Mouse (Mus musculus) cerebellum, adult 2 months (tissue): Measurements from ENCODE around the gene Fbxl19. TPM values are rescaled to one million over a fixed set of nuclear protein-coding genes. Genes with fewer than 3 reads are reported as not detected.

Experiments used
- DNase-seq, 2 experiments: peaks; one replicate each; pipeline ENCODE4 v3.0.0; 2021
- H3K27ac ChIP-seq: fragments of 200-500 bp; 2 replicates; pipeline ENCODE4 v1.5.1; 2012; ENCODE audit warnings: low read length, control low read depth, inconsistent platforms; ENCODE audit not compliant: insufficient read depth
- H3K27me3 ChIP-seq: fragments of 200-500 bp; 2 replicates; pipeline ENCODE4 v1.6.1; 2012; ENCODE audit warnings: inconsistent platforms, mild to moderate bottlenecking, low read length, moderate library complexity; ENCODE audit not compliant: control insufficient read depth, insufficient read depth
- H3K4me1 ChIP-seq: fragments of 200-500 bp; 2 replicates; pipeline ENCODE4 v1.6.1; 2011; ENCODE audit warnings: low read length; ENCODE audit not compliant: control insufficient read depth, insufficient read depth
- H3K4me3 ChIP-seq: fragments of 200-500 bp; replicated peaks from 2 replicates; pipeline ENCODE3; 2011; ENCODE audit warnings: mild to moderate bottlenecking, low read depth, low read length, control low read depth; ENCODE audit not compliant: insufficient read depth
- CTCF ChIP-seq: fragments of 200-500 bp; IDR thresholded peaks from 2 replicates; pipeline ENCODE4 v1.5.1; 2011; ENCODE audit warnings: low read depth, mild to moderate bottlenecking, control low read depth, low read length, moderate library complexity, borderline replicate concordance; ENCODE audit not compliant: insufficient read depth
- POLR2A ChIP-seq: fragments of 200-500 bp; IDR thresholded peaks from 2 replicates; pipeline ENCODE4 v1.6.1; 2011; ENCODE audit warnings: low read length, control low read depth, borderline replicate concordance; ENCODE audit not compliant: insufficient read depth
- WGBS: fragments of 180-500 bp; shearing (Covaris S2); methylation state at CpG from one replicate; pipeline ENCODE4 v1.1.7; 2018; 5-methylcytosine and 5-hydroxymethylcytosine counted together
- polyA plus RNA-seq: library from polyadenylated mRNA; depleted of rRNA; stranded (reverse); fragments of >200 nt; gene quantifications from 2 replicates; pipeline ENCODE4 v1.2.3, GENCODE M21; 2012; rRNA removed

The Fbxl19 gene
- polyA plus RNA-seq, 1 experiment, result 37.8 TPM

DNA sequence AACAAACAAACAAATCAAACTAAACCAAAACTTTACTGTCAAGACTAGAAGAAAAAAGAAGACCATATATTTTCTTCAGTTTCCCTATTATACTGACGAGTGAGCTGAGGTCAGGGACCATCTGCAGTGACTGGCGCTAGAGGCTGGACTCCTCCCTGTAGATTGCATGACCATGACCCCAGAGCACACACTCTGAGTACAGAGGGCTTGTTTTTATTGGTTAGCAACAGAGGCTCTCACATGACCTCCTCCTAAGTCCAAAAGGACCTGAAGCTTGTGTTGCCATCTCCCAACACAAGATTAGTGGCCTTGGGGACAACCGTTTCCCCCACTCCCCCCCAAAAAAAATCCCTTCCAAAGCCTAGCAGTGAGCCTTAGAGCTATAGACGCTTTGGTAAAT is 69.5 kb downstream of the Fbxl19 start:
- Histone ChIP-seq H3K27me3 (no peaks in the 10 kb centered on the region), H3K27ac (peak overlapping the region; percentile 90), H3K4me1 (peaks cover 52% of the 10 kb centered on the region), H3K4me3 (no peak overlapping the region)
- no peak for TF ChIP-seq POLR2A
- TF ChIP-seq CTCF, result no peak
- DNase-seq, result no peak
- 12% methylated on average over 4 of the region's 4 CpGs for WGBS

DNA sequence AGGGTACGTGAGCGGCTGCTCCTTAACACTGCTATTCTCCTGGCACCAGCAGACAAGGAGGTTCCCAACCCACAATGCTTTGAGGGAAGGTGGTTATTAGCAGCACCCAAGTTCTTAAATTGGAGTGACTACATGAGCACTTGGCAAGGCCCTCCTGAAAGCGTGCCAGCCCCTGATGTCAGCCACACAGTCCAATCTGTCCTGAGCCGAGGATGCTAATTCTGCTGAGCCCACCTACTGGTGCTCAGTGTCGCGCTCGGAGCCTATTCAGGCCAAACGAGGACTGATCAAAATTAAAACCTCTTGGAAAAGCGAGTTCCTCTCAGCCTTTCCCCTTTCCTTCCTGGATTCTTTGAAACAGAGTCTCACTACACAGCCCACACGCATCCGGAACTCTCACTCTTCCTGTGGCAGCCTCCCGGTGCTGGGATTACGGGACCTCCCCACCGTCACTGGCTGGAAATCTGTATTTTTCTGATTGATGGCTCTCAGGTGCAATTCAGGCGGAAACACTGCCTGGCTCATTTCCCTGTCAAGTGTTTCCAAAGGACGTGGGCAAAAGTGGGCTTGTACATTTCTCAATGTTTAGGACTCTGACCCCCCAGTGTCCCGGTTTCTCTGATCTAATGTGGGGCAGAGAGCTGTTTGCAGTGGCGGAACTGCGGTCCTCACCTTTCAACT is 70.0 kb downstream of the Fbxl19 start:
- TF ChIP-seq CTCF (no peak), POLR2A (peak; percentile 37; the same call in 1 of the 2 replicates)

DNA sequence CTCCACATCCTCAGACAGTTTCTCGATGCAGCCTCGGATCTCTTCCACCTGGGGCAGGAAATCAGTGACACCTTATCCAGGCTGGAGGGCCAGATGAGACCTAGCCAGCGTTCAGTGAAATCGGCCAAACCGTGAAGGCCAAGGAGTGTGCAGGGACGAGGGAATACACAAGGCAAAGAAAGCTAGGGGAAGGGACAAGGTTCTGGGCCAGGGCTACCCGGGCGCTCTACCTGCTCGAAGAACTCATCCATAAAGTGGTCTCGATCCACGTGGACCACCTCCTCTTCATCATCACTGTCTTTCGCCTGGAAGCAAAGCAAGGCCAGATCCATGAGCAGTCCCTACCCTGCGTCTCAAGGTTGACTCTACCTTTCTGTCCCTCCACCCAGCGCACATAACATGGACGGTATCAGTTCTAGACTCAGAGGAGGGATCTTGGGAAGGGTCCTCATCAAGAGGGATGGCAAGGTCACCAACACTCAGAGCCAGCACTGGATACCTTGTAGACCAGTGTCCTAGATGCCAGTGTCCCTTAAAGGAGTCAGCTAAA is 70.8 kb downstream of the Fbxl19 start:
- Histone ChIP-seq H3K27me3 (no peaks in the 10 kb centered on the region), H3K4me1 (peaks cover 58% of the 10 kb centered on the region), H3K4me3 (no peak overlapping the region), H3K27ac (peak overlapping the region; percentile 90)
- 60% methylated on average over 15 of the region's 15 CpGs for WGBS
- DNase-seq, result no peak
- TF ChIP-seq CTCF (no peak), POLR2A (no peak)

More for the DNA sequence above, 70.0 kb downstream of the Fbxl19 start:
- WGBS, result 12% methylated on average over 19 of the region's 19 CpGs
- H3K4me3 ChIP-seq, result peak overlapping the region; percentile 1
- no peaks in the 10 kb centered on the region for H3K27me3 ChIP-seq
- DNase-seq, result peak; percentile 98 to 99
- H3K4me1 ChIP-seq, result peaks cover 54% of the 10 kb centered on the region
- H3K27ac ChIP-seq, result peak overlapping the region; percentile 90

DNA sequence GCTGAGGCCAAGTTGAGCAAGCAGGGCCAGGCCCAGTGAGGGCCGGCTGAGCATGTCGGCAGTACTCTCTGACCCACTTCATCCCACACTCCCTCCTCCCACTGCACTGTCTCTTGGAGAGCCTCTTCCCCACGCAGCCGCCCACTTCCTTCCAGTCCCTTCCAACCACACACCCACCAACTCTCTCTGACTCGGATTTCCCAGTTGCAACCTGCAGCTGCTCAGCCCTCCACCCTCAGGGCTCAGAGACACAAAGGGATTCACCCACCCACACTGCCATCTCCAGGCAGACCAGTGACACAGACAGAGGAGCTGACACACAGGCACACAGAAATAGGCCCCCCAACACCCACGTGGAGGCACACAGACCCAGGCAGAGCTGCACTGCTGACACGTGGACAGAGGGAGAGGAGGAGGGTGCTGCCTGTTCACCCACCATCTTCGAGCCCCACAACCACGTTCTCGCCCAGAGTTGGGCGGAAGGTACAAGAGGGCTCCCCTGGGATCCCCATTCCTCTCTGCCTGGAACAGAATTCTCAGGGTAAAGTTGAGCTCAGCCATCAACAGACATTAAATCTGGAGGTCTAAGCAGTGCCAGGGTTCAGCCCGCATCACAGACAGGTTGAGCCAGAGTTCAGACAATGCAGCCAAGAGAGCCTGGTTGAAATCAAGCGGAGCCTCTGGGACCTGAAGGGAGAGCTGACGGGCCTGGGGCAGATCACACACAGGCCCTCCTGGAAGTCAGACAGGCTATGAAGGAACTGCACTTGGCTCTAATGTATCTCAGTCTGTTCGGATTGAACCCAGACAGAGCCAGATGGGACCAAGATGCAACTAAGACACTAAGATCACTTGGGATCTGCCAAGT is 71.8 kb downstream of the Fbxl19 start:
- Histone ChIP-seq H3K4me3 (peak overlapping the region; percentile 1), H3K4me1 (peaks cover 56% of the 10 kb centered on the region), H3K27ac (peak overlapping the region; percentile 90), H3K27me3 (no peaks in the 10 kb centered on the region)
- peak; percentile 68 to 71 for DNase-seq
- TF ChIP-seq POLR2A (no peak), CTCF (peak; percentile 64; the same call in 1 of the 2 replicates)
- WGBS, result 9% methylated on average over 15 of the region's 15 CpGs

DNA sequence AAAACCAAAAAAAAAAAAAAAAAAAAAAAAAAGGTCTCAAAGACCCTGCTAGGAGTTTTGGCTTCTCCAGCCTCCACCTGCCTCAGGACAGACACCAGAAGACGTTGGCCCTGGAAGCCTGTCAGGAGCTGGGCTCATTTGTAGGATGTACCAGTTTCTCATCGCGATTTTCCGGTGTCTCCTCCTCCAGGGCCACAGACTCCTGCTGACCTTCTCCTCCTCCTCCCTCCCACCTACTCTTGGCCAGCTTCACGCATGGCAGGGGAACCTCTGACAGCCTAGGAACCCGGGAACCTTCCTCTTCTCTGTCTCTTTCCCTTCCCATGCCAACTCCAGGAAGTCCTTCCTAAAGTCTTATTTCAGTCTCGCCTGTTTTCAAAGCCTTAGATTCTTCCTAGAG is 72.7 kb downstream of the Fbxl19 start:
- H3K4me1 ChIP-seq, result peaks cover 55% of the 10 kb centered on the region
- 16% methylated on average over 7 of the region's 7 CpGs for WGBS
- peak; percentile 55 to 62 for DNase-seq
- no peaks in the 10 kb centered on the region for H3K27me3 ChIP-seq
- no peak for TF ChIP-seq POLR2A
- TF ChIP-seq CTCF, result no peak
- no peak overlapping the region for H3K4me3 ChIP-seq
- peak overlapping the region; percentile 49 for H3K27ac ChIP-seq

DNA sequence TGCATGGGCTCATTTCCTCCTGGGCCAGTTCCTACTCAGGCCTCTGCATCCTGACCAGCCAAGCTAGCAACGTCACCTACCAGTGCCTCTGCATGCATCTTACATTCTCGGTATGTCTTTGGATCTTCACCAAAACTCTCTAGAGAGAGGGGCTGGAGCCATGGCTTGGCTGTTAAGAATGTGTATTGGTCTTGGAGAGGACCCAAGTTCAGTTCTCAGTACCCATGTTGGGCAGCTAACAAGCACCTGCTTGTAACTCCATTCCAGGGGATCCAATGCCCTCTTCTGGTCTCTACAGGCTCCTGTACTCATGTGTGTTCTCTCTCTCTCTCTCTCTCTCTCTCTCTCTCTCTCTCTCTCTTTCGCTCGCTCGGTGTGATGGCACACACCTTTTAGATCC is 73.4 kb downstream of the Fbxl19 start:
- H3K27ac ChIP-seq, result peak overlapping the region; percentile 49; the same call in 1 of the 2 replicates
- TF ChIP-seq CTCF (no peak), POLR2A (no peak)
- peak; percentile 29 to 35 for DNase-seq
- no peak overlapping the region for H3K4me3 ChIP-seq
- peaks cover 50% of the 10 kb centered on the region for H3K4me1 ChIP-seq
- 40% methylated on average over 5 of the region's 5 CpGs for WGBS
- no peaks in the 10 kb centered on the region for H3K27me3 ChIP-seq

Other genes with a start within 250 kb of the Fbxl19 start
- 32.2 and 36.2 TPM in 2 replicates for gene Srcap, start 232.6 kb upstream of the Fbxl19 start, polyA plus RNA-seq
- gene Gm42715, start 225.0 kb upstream of the Fbxl19 start, polyA plus RNA-seq, result 18.6 and 19.5 TPM in 2 replicates
- not detected in 2 replicates for gene Tmem265, start 183.2 kb upstream of the Fbxl19 start, polyA plus RNA-seq
- 159 and 161 TPM in 2 replicates for gene Phkg2, start 171.2 kb upstream of the Fbxl19 start, polyA plus RNA-seq
- gene Ccdc189, start 155.9 kb upstream of the Fbxl19 start, polyA plus RNA-seq, result 10.1 and 12.2 TPM in 2 replicates
- 53.7 and 56.2 TPM in 2 replicates for gene Rnf40, start 155.8 kb upstream of the Fbxl19 start, polyA plus RNA-seq
- gene Zfp629, start 128.7 kb upstream of the Fbxl19 start, polyA plus RNA-seq, result 22.4 and 22.7 TPM in 2 replicates
- gene Bcl7c, start 35.6 kb upstream of the Fbxl19 start, polyA plus RNA-seq, result 33.3 and 36.1 TPM in 2 replicates
- gene Ctf1, start 31.8 kb upstream of the Fbxl19 start, polyA plus RNA-seq, result 6.4 and 6.5 TPM in 2 replicates
- not detected in 2 replicates for gene Ctf2, start 12.4 kb upstream of the Fbxl19 start, polyA plus RNA-seq
- gene Orai3, start 25.3 kb downstream of the Fbxl19 start, polyA plus RNA-seq, result 24.1 and 26.1 TPM in 2 replicates
- gene Setd1a, start 32.1 kb downstream of the Fbxl19 start, polyA plus RNA-seq, result 23.1 and 25.5 TPM in 2 replicates
- gene Gm49388, start 41.1 kb downstream of the Fbxl19 start, polyA plus RNA-seq, result 0.46 and 0.47 TPM in 2 replicates
- 30.4 and 39.6 TPM in 2 replicates for gene Hsd3b7, start 56.1 kb downstream of the Fbxl19 start, polyA plus RNA-seq
- gene Stx4a, start 79.8 kb downstream of the Fbxl19 start, polyA plus RNA-seq, result 127 and 153 TPM in 2 replicates
- gene Stx1b, start 80.0 kb downstream of the Fbxl19 start, polyA plus RNA-seq, result 452 and 453 TPM in 2 replicates
- gene Zfp646, start 131.7 kb downstream of the Fbxl19 start, polyA plus RNA-seq, result 17.8 and 18.8 TPM in 2 replicates
- gene Zfp668, start 132.3 kb downstream of the Fbxl19 start, polyA plus RNA-seq, result 10.9 TPM in 2 replicates
- gene Prss53, start 146.4 kb downstream of the Fbxl19 start, polyA plus RNA-seq, result 5.3 and 6.3 TPM in 2 replicates
- gene Gm21974, start 150.9 kb downstream of the Fbxl19 start, polyA plus RNA-seq, result not detected in 2 replicates
- 61.5 and 63.1 TPM in 2 replicates for gene Vkorc1, start 151.1 kb downstream of the Fbxl19 start, polyA plus RNA-seq
- 69.7 and 71.5 TPM in 2 replicates for gene Bckdk, start 159.5 kb downstream of the Fbxl19 start, polyA plus RNA-seq
- gene Kat8, start 168.0 kb downstream of the Fbxl19 start, polyA plus RNA-seq, result 49.1 and 50.0 TPM in 2 replicates
- 0.06 and 0.08 TPM in 2 replicates for gene Prss8, start 185.6 kb downstream of the Fbxl19 start, polyA plus RNA-seq
- gene Prss36, start 202.2 kb downstream of the Fbxl19 start, polyA plus RNA-seq, result 15.9 and 18.9 TPM in 2 replicates
- gene Fus, start 222.9 kb downstream of the Fbxl19 start, polyA plus RNA-seq, result 451 and 486 TPM in 2 replicates
- gene Pycard, start 249.3 kb downstream of the Fbxl19 start, polyA plus RNA-seq, result 3.9 and 5.1 TPM in 2 replicates